Mouse (Mus musculus) lung, adult 2 months (tissue): ENCODE results near the gene Ckap4.

Experiments used
- CTCF ChIP-seq: fragments of 200-500 bp; IDR thresholded peaks from 2 replicates; pipeline ENCODE4 v1.5.1; 2011; ENCODE audit warnings: mild to moderate bottlenecking, low read length, control low read depth; ENCODE audit not compliant: insufficient read depth
- POLR2A ChIP-seq: fragments of 200-500 bp; IDR thresholded peaks from 2 replicates; pipeline ENCODE4 v1.6.1; 2011; ENCODE audit warnings: low read depth, mild to moderate bottlenecking, control low read depth, low read length, borderline replicate concordance; ENCODE audit errors: extremely low read depth

GRCm38 (mm10) chr10:84549146-84549919, 15.5 kb upstream of the Ckap4 start:
- TF ChIP-seq POLR2A (no peak), CTCF (no peak)
